Mouse (Mus musculus) cerebellum, adult 2 months (tissue): ENCODE data around the gene Lama4.
A peak's percentile ranks its signal among the peaks of the same experiment; 100 is the strongest.

Source experiments
- CTCF ChIP-seq: fragments of 200-500 bp; IDR thresholded peaks from 2 replicates; pipeline ENCODE4 v1.5.1; 2011; ENCODE audit warnings: low read depth, mild to moderate bottlenecking, control low read depth, low read length, moderate library complexity, borderline replicate concordance; ENCODE audit not compliant: insufficient read depth
- POLR2A ChIP-seq: fragments of 200-500 bp; IDR thresholded peaks from 2 replicates; pipeline ENCODE4 v1.6.1; 2011; ENCODE audit warnings: low read length, control low read depth, borderline replicate concordance; ENCODE audit not compliant: insufficient read depth

GRCm38 (mm10) chr10:39133462-39134310 lies 168.4 kb downstream of the Lama4 start, which contains the start of the genes Fam229b and Tube1:
- no peak for TF ChIP-seq CTCF
- peak; percentile 89; the same call in 1 of the 2 replicates for TF ChIP-seq POLR2A
